Mouse (Mus musculus): ENCODE measurements around the gene Ergic1.

Ergic1 gene

GRCm38 (mm10) chr17:26625521-26626010, 64.3 kb downstream of the Ergic1 start:
- no peak for DNase-seq (ENCODE audit: low spot score)

GRCm38 (mm10) chr17:26628479-26628878, 67.2 kb downstream of the Ergic1 start:
- no peak for DNase-seq (ENCODE audit: low spot score)

- DNase-seq (ENCODE audit: low spot score) = no peak
These were observed 67.6 kb downstream of the Ergic1 start for GRCm38 (mm10) chr17:26628936-26629335.

GRCm38 (mm10) chr17:26631811-26632327, 70.6 kb downstream of the Ergic1 start:
- no peak for DNase-seq (ENCODE audit: low spot score)

- DNase-seq (ENCODE audit: low spot score) = no peak
These were observed 71.9 kb downstream of the Ergic1 start for GRCm38 (mm10) chr17:26633186-26633585.

- no peak for DNase-seq (ENCODE audit: low spot score)
These were observed 72.6 kb downstream of the Ergic1 start for GRCm38 (mm10) chr17:26633926-26634325.

- DNase-seq (ENCODE audit: low spot score) = no peak
These were observed 73.2 kb downstream of the Ergic1 start for GRCm38 (mm10) chr17:26634539-26634938.

- no peak for DNase-seq (ENCODE audit: low spot score)
These were observed 74.7 kb downstream of the Ergic1 start for GRCm38 (mm10) chr17:26635951-26636350.

GRCm38 (mm10) chr17:26637851-26638250, 76.6 kb downstream of the Ergic1 start:
- peak; percentile 88 for DNase-seq (ENCODE audit: low spot score)

GRCm38 (mm10) chr17:26638655-26639054, 77.4 kb downstream of the Ergic1 start:
- peak; percentile 72 for DNase-seq (ENCODE audit: low spot score)

GRCm38 (mm10) chr17:26639791-26640190, 78.5 kb downstream of the Ergic1 start:
- DNase-seq (ENCODE audit: low spot score) = no peak

GRCm38 (mm10) chr17:26640286-26640740, 79.0 kb downstream of the Ergic1 start:
- no peak for DNase-seq (ENCODE audit: low spot score)

- DNase-seq (ENCODE audit: low spot score) = no peak
These were observed 82.2 kb downstream of the Ergic1 start for GRCm38 (mm10) chr17:26643456-26643855.

- no peak for DNase-seq (ENCODE audit: low spot score)
These were observed 82.7 kb downstream of the Ergic1 start for GRCm38 (mm10) chr17:26643993-26644392.

- DNase-seq (ENCODE audit: low spot score) = no peak
These were observed 83.5 kb downstream of the Ergic1 start for GRCm38 (mm10) chr17:26644509-26645410.

- no peak for DNase-seq (ENCODE audit: low spot score)
These were observed 84.1 kb downstream of the Ergic1 start for GRCm38 (mm10) chr17:26645411-26645854.

GRCm38 (mm10) chr17:26647283-26647682, 86.0 kb downstream of the Ergic1 start:
- DNase-seq (ENCODE audit: low spot score) = no peak

- DNase-seq (ENCODE audit: low spot score) = no peak
These were observed 88.3 kb downstream of the Ergic1 start for GRCm38 (mm10) chr17:26649565-26649964.

- no peak for DNase-seq (ENCODE audit: low spot score)
These were observed 89.4 kb downstream of the Ergic1 start for GRCm38 (mm10) chr17:26650451-26651363.

GRCm38 (mm10) chr17:26658854-26659572, 97.7 kb downstream of the Ergic1 start:
- no peak for DNase-seq (ENCODE audit: low spot score)

GRCm38 (mm10) chr17:26659573-26659915, 98.3 kb downstream of the Ergic1 start:
- DNase-seq (ENCODE audit: low spot score) = no peak

Data from yolk sac, embryonic 10.5 days (tissue).